Mouse (Mus musculus) intestine, embryonic 15.5 days (tissue): ENCODE measurements at regions not wholly inside any gene's neighbourhood (a gene's known extent, or its start where the extent isn't known, plus 50 kb on each side); places are given as distances from the start of the nearest gene placed in this dataset.

Source experiments
- ATAC-seq: fragments of 200-750 bp; cut with Nextera tagmentation; 2 replicates; pipeline ENCODE4 v1.8.0; 2017; ENCODE audit warnings: moderate TSS enrichment, moderate library complexity
- H3K27ac ChIP-seq: fragments of 300-500 bp; sonication (generic); 2 replicates; pipeline ENCODE4 v1.5.1; 2015; ENCODE audit warnings: mild to moderate bottlenecking, inconsistent platforms
- H3K27me3 ChIP-seq: fragments of 300-500 bp; sonication (generic); replicated peaks from 2 replicates; pipeline ENCODE4 v1.6.1; 2015; ENCODE audit warnings: inconsistent platforms
- H3K36me3 ChIP-seq: fragments of 300-500 bp; sonication (generic); 2 replicates; pipeline ENCODE4 v1.6.1; 2015; ENCODE audit warnings: inconsistent platforms
- H3K4me1 ChIP-seq: fragments of 300-500 bp; sonication (generic); replicated peaks from 2 replicates; pipeline ENCODE4 v1.6.1; 2015; ENCODE audit warnings: inconsistent platforms
- H3K4me2 ChIP-seq: fragments of 300-500 bp; sonication (generic); replicated peaks from 2 replicates; pipeline ENCODE4 v1.6.1; 2015; ENCODE audit warnings: mild to moderate bottlenecking, inconsistent platforms
- H3K4me3 ChIP-seq: fragments of 300-500 bp; sonication (generic); replicated peaks from 2 replicates; pipeline ENCODE4 v1.5.1; 2015; ENCODE audit warnings: inconsistent platforms
- H3K9ac ChIP-seq: fragments of 300-500 bp; sonication (generic); 2 replicates; pipeline ENCODE4 v1.6.1; 2015; ENCODE audit warnings: inconsistent platforms
- H3K9me3 ChIP-seq: fragments of 300-500 bp; sonication (generic); 2 replicates; pipeline ENCODE4 v1.6.1; 2016; ENCODE audit warnings: inconsistent platforms
- WGBS: fragments of 180-500 bp; shearing (Covaris S2); methylation state at CpG from one replicate; pipeline ENCODE4 v1.1.7; 2015; 5-methylcytosine and 5-hydroxymethylcytosine counted together

- Histone ChIP-seq H3K36me3 (no peaks in the 10 kb centered on the region), H3K4me1 (no peaks in the 10 kb centered on the region), H3K4me3 (no peak overlapping the region), H3K9me3 (no peaks in the 10 kb centered on the region), H3K27ac (no peak overlapping the region), H3K9ac (no peak overlapping the region), H3K4me2 (no peak overlapping the region), H3K27me3 (no peaks in the 10 kb centered on the region)
- no peak for ATAC-seq
These were observed 158.0 kb upstream of the Tusc1 start for GRCm38 (mm10) chr4:93493326-93493725.

DNA sequence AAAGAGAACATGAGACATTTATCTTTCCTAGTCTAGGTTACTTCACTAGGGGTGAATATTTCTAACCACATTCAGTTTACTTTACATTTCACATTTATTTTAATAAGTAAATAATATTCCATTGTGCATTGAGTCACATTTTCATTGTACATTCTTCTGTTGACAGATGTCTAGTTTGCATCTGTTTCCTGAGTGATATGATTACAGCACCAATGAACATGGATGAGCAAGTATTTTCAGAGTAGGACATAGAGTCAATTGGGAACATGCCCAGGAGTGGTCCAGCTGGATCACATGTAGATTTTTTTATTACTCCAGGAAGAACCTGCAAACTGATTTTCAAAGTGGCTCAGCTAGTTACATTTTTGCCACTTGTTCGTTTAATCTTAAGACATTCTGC is 153.3 kb upstream of the Tusc1 start:
- no peak for ATAC-seq
- Histone ChIP-seq H3K4me2 (no peak overlapping the region), H3K4me3 (no peak overlapping the region), H3K9me3 (no peaks in the 10 kb centered on the region), H3K9ac (no peak overlapping the region), H3K27me3 (no peaks in the 10 kb centered on the region), H3K4me1 (no peaks in the 10 kb centered on the region), H3K36me3 (no peaks in the 10 kb centered on the region), H3K27ac (no peak overlapping the region)
- 78% methylated on average over 1 of the region's 1 CpGs for WGBS

- no peak overlapping the region for H3K4me3 ChIP-seq
- no peak overlapping the region for H3K27ac ChIP-seq
- H3K4me2 ChIP-seq, result no peak overlapping the region
- H3K9ac ChIP-seq, result no peak overlapping the region
- no peaks in the 10 kb centered on the region for H3K9me3 ChIP-seq
- H3K4me1 ChIP-seq, result no peaks in the 10 kb centered on the region
- no peaks in the 10 kb centered on the region for H3K27me3 ChIP-seq
- 74% methylated on average over 1 of the region's 1 CpGs for WGBS
- no peaks in the 10 kb centered on the region for H3K36me3 ChIP-seq
- ATAC-seq, result no peak
These were observed 151.1 kb upstream of the Tusc1 start for GRCm38 (mm10) chr4:93486455-93486854.

DNA sequence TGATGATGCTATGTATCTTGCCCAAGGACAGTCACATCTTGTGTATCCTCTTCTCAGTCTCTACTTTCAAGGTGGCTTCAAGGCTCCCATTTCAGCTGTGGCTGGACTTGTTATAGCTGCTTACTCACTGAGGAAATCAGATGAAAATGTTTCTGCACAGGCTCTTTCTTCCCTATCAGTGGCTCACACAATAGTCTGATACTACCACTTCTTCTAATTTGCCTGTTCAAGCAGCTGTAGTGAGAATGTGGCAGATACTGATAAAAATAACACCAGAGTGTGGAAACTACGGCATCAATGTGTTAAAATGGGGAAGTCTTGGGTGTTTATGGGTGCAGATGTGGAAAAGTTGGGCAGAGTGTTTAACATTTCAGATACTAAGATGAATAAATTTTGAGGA is 145.9 kb upstream of the Tusc1 start:
- Histone ChIP-seq H3K9me3 (no peaks in the 10 kb centered on the region), H3K4me2 (no peak overlapping the region), H3K27me3 (no peaks in the 10 kb centered on the region), H3K27ac (no peak overlapping the region), H3K36me3 (no peaks in the 10 kb centered on the region), H3K4me3 (no peak overlapping the region), H3K9ac (no peak overlapping the region), H3K4me1 (no peaks in the 10 kb centered on the region)
- no peak; the same call in 1 of the 2 replicates for ATAC-seq
- 78% methylated on average over 1 of the region's 1 CpGs for WGBS

- no peak overlapping the region for H3K4me3 ChIP-seq
- H3K27ac ChIP-seq, result no peak overlapping the region
- H3K4me1 ChIP-seq, result no peaks in the 10 kb centered on the region
- H3K4me2 ChIP-seq, result no peak overlapping the region
- no peaks in the 10 kb centered on the region for H3K27me3 ChIP-seq
- ATAC-seq, result no peak
- no peaks in the 10 kb centered on the region for H3K9me3 ChIP-seq
- H3K36me3 ChIP-seq, result no peaks in the 10 kb centered on the region
- H3K9ac ChIP-seq, result no peak overlapping the region
These were observed 142.0 kb upstream of the Tusc1 start for GRCm38 (mm10) chr4:93477189-93477767.

DNA sequence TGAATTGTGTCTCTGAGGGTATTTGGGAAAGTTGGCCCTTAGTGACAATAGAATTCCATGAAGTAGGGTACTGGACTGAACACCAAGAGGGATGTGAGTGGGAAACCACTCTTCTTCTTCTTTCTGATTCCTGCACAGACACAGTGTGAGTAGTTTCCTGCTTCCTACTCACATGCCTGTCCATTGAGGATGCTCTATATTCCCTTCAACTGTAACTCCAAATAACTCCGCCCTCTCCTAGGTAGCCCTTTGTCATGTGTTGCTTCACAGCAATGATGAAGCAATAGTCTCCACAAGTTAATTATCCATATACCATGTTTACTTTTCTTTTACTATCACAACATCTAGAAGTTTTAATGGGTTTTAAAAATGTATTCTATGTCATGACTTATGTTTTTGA is 132.7 kb upstream of the Tusc1 start:
- H3K27ac ChIP-seq, result no peak overlapping the region
- no peak overlapping the region for H3K4me2 ChIP-seq
- H3K9me3 ChIP-seq, result no peaks in the 10 kb centered on the region
- no peak overlapping the region for H3K4me3 ChIP-seq
- H3K36me3 ChIP-seq, result no peaks in the 10 kb centered on the region
- H3K27me3 ChIP-seq, result no peaks in the 10 kb centered on the region
- H3K9ac ChIP-seq, result no peak overlapping the region
- ATAC-seq, result no peak
- no peaks in the 10 kb centered on the region for H3K4me1 ChIP-seq
- WGBS, result 88% methylated on average over 1 of the region's 1 CpGs

GRCm38 (mm10) chr4:93467424-93467823 is 132.1 kb upstream of the Tusc1 start:
- Histone ChIP-seq H3K9ac (no peak overlapping the region), H3K36me3 (no peaks in the 10 kb centered on the region), H3K4me1 (no peaks in the 10 kb centered on the region), H3K4me3 (no peak overlapping the region), H3K4me2 (no peak overlapping the region), H3K27ac (no peak overlapping the region), H3K9me3 (no peaks in the 10 kb centered on the region), H3K27me3 (no peaks in the 10 kb centered on the region)
- WGBS, result 78% methylated on average over 1 of the region's 1 CpGs
- ATAC-seq, result no peak

DNA sequence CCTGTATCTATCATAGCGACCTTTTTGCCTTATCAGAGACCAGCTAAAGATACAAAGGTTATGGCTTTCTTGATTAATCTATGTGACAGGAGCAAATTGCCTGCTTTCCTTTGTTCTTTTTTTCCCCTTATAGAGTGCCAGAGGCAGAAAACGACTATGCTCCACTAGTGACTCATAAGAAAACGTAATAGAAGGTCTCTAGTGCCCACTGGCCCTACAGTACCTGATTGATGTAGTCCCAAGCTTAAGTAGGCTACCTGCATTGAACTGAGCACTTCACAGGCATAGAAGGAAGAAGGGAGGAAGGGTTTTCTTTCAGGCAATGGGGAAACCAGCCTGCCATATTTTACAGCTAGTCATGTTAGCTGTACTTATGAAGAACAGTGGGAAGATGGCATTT is 116.0 kb upstream of the Tusc1 start:
- Histone ChIP-seq H3K27ac (no peak overlapping the region), H3K9ac (no peak overlapping the region), H3K9me3 (no peaks in the 10 kb centered on the region), H3K27me3 (no peaks in the 10 kb centered on the region), H3K4me3 (no peak overlapping the region), H3K36me3 (no peaks in the 10 kb centered on the region), H3K4me2 (no peak overlapping the region), H3K4me1 (no peaks in the 10 kb centered on the region)
- WGBS, result 57% methylated on average over 3 of the region's 3 CpGs
- no peak for ATAC-seq

DNA sequence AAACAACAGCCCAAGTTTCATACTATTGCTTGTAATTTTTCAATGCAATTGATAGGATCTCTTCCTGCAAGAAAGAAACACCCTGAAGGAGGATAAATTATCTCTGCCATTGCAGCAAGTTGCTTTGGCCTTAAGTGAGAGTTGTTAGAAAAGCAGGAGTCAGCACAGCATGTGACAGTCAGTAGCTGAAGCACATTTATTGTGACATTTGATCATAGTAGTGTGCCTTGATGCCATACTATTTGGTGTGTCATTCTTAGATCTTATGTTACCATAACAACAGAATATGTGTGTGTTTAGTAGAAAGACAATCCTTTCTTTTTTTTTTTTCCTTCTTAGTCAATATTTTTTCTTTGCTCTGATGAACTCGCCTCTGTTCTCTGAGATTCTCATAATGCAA is 115.5 kb upstream of the Tusc1 start:
- H3K4me1 ChIP-seq, result no peaks in the 10 kb centered on the region
- no peak overlapping the region for H3K4me2 ChIP-seq
- no peak for ATAC-seq
- no peaks in the 10 kb centered on the region for H3K27me3 ChIP-seq
- H3K36me3 ChIP-seq, result no peaks in the 10 kb centered on the region
- no peak overlapping the region for H3K9ac ChIP-seq
- H3K4me3 ChIP-seq, result no peak overlapping the region
- no peaks in the 10 kb centered on the region for H3K9me3 ChIP-seq
- 81% methylated on average over 1 of the region's 1 CpGs for WGBS
- H3K27ac ChIP-seq, result no peak overlapping the region

DNA sequence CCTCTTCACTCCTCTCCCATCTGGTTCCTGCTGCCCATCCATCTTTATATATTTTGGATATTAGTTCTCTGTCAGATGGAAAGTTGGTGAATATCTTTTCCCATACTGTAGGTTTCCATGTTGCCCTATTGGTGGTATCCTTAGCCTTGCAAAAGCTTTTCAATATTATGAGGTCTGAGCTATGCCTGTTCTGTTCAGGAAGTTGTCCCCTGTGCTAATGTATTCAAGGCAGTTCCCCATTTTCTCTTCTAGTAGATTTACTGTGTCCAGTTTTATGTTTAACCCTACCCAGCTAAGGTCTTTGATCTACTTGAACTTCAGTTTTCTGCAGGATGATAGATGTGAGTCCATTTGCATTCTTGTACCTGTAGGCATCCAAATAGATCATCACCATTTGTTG is 109.4 kb upstream of the Tusc1 start:
- no peak overlapping the region for H3K4me2 ChIP-seq
- H3K27ac ChIP-seq, result no peak overlapping the region
- H3K9me3 ChIP-seq, result no peaks in the 10 kb centered on the region
- ATAC-seq, result no peak
- H3K9ac ChIP-seq, result no peak overlapping the region
- no peaks in the 10 kb centered on the region for H3K27me3 ChIP-seq
- no peaks in the 10 kb centered on the region for H3K4me1 ChIP-seq
- no peaks in the 10 kb centered on the region for H3K36me3 ChIP-seq
- H3K4me3 ChIP-seq, result no peak overlapping the region

DNA sequence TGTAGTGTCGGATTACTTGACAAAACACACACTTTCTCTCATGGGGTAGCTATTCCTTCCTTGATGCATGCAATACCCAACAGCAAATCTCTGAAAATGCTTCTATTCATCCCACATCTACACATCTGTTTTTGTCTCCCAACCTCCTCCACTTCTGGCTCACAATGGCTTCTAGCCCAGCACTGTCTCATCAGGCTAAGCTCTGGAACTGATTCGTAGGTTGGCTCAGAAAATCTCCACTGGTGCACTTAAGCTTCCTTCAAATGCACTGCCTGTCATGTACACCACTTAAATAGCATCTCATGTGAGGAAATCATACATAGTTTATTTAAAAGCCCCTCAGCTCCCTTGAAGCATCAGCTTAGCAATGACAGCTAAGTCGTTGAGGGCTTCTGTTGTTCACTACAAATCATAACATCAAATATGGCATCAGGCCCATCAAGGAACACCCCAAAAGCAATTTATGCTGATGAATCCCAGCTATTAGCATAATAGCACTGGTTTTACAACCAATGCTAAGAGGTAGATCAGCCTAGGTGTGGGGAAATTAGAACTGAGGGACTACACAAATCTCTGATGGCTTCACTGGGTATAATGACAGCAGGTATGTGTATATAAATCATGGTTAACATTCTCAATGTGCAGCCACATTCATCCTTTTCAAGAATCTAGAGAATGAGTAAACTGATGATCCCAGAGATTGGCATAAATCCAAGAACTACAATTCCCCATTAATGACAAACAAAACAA is 103.5 kb upstream of the Tusc1 start:
- H3K4me1 ChIP-seq, result no peaks in the 10 kb centered on the region
- no peaks in the 10 kb centered on the region for H3K36me3 ChIP-seq
- H3K27ac ChIP-seq, result no peak overlapping the region
- H3K9me3 ChIP-seq, result no peaks in the 10 kb centered on the region
- ATAC-seq, result no peak
- H3K4me2 ChIP-seq, result no peak overlapping the region
- H3K9ac ChIP-seq, result no peak overlapping the region
- no peak overlapping the region for H3K4me3 ChIP-seq
- WGBS, result 50% methylated on average over 3 of the region's 3 CpGs
- no peaks in the 10 kb centered on the region for H3K27me3 ChIP-seq

DNA sequence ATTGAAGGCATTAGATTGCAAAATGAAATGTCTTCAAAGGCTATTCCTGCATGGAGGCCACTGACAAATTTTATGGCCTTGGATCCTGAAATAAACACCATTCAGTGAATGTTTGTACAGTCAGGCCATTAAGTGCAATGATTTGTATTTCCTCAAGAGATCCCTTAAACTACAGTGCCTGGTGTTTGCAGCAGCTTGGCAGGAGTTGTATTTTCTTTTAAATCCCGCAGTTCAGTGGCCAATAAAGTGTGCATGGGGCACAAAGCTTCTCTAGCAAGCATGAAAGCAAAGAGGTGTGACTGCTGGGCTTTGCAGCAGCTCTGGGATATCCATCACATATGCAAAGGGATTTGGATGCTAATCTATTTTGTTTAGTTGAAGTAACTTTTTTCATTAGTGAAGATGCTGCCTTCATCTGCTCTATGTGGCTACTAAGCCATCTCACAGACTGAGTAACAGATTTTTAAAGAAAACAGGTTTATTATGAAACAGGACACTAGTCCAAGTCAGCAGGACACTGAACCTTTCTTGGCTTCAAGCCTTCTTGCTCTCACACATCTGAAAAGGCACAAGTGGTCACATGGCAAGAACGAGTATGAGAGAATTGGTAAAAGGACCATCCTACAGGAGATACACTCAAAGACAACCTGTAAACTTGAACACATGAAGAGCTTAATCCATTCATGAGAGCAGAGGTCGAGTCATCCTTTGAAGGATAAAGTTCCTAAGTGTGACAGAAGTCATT is 102.2 kb upstream of the Tusc1 start:
- Histone ChIP-seq H3K9me3 (no peaks in the 10 kb centered on the region), H3K4me1 (no peaks in the 10 kb centered on the region), H3K36me3 (no peaks in the 10 kb centered on the region), H3K4me3 (no peak overlapping the region), H3K9ac (no peak overlapping the region), H3K27ac (no peak overlapping the region), H3K4me2 (no peak overlapping the region), H3K27me3 (no peaks in the 10 kb centered on the region)
- 35% methylated on average over 3 of the region's 3 CpGs for WGBS
- no peak for ATAC-seq

- H3K4me1 ChIP-seq, result no peaks in the 10 kb centered on the region
- H3K36me3 ChIP-seq, result no peaks in the 10 kb centered on the region
- no peak overlapping the region for H3K9ac ChIP-seq
- H3K4me3 ChIP-seq, result no peak overlapping the region
- no peak overlapping the region for H3K27ac ChIP-seq
- H3K9me3 ChIP-seq, result no peaks in the 10 kb centered on the region
- no peaks in the 10 kb centered on the region for H3K27me3 ChIP-seq
- ATAC-seq, result no peak
- no peak overlapping the region for H3K4me2 ChIP-seq
These were observed 77.4 kb upstream of the Tusc1 start for GRCm38 (mm10) chr4:93412695-93413094.
